Mouse (Mus musculus) testis, adult 2 months (tissue): Measurements from ENCODE around the gene Ddx27.

Experiments used
- CTCF ChIP-seq: fragments of 200-500 bp; IDR thresholded peaks from 2 replicates; pipeline ENCODE4 v1.5.1; 2012; ENCODE audit warnings: low read depth, mild to moderate bottlenecking, inconsistent platforms, low read length, moderate library complexity; ENCODE audit not compliant: control insufficient read depth, insufficient read depth, insufficient replicate concordance
- POLR2A ChIP-seq: fragments of 200-500 bp; IDR thresholded peaks from 2 replicates; pipeline ENCODE4 v1.6.1; 2012; ENCODE audit warnings: low read depth, mild to moderate bottlenecking, inconsistent platforms, low read length, moderate library complexity; ENCODE audit not compliant: control insufficient read depth

DNA sequence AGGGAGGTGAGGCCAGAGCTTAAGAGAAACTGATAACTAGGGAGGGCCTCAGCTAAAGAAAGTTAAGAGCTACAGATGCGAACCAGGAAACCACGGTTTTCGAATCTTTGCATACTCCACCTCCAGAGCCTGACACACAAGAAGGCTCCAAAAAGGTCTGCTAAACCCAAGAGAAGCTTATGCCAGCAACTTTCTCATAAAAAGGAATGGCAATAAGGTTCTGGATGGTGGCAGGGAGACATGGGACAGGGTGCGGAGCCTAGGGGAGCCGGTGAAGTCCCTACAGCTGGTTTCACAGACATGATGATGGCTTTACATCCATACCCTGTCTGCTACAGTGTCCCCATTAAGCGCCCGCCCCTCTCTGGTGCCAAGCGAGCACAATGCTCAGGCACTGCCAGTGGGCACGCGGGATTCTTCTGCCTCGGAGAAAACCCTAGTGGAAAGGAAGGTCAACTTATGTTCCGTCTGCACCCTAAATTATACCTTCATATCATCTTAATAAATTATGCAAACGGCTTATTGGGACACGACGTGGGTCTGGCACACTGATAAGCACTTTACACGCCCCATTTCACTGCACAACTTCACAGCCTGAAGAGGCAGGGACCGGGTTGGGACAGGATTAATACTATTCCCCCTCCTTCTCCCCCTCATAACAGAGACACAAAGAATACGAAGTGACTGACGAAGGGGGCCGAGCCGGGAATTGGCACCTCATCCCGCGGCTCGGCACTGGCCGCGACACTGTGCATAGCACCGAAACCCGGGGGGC, 19.8 kb upstream of the Ddx27 start:
- TF ChIP-seq CTCF = no peak
- TF ChIP-seq POLR2A = no peak
